Mouse (Mus musculus) bone marrow, adult 2 months (tissue): ENCODE results near the gene Smyd3.

ENCODE experiments used
- CTCF ChIP-seq: fragments of 200-500 bp; IDR thresholded peaks from 2 replicates; pipeline ENCODE4 v1.5.1; 2011; ENCODE audit warnings: low read length, control low read depth; ENCODE audit not compliant: control insufficient read depth, insufficient read depth
- POLR2A ChIP-seq: fragments of 200-500 bp; IDR thresholded peaks from 2 replicates; pipeline ENCODE4 v1.6.1; 2011; ENCODE audit warnings: low read depth, mild to moderate bottlenecking, control low read depth, low read length, borderline replicate concordance; ENCODE audit not compliant: control insufficient read depth

GRCm38 (mm10) chr1:179357111-179357510, 160.7 kb downstream of the Smyd3 start:
- TF ChIP-seq POLR2A (no peak), CTCF (no peak)
